Mouse (Mus musculus) small intestine, adult 2 months (tissue): ENCODE data around the gene Slc1a4.

Experiments
- CTCF ChIP-seq: fragments of 200-500 bp; IDR thresholded peaks from 2 replicates; pipeline ENCODE4 v1.5.1; 2012; ENCODE audit warnings: low read depth, mild to moderate bottlenecking, control low read depth, inconsistent platforms, low read length, moderate library complexity, mixed read lengths; ENCODE audit not compliant: insufficient replicate concordance, insufficient read length; ENCODE audit errors: extremely low read depth
- POLR2A ChIP-seq: fragments of 200-500 bp; IDR thresholded peaks from 2 replicates; pipeline ENCODE4 v1.6.1; 2012; ENCODE audit warnings: low read depth, mild to moderate bottlenecking, control low read depth, inconsistent platforms, low read length, moderate library complexity

- no peak for TF ChIP-seq CTCF
- no peak for TF ChIP-seq POLR2A
Observed at GRCm38 (mm10) chr11:20338703-20339102, 6.2 kb upstream of the Slc1a4 start.
